Mouse (Mus musculus): ENCODE data around the gene Mthfd1l. TPM values are rescaled to one million over a fixed set of nuclear protein-coding genes. Genes with fewer than 3 reads are reported as not detected.
A peak's percentile ranks its signal among the peaks of the same experiment; 100 is the strongest.

Mthfd1l gene
- total and polyA plus RNA-seq, 2 experiments from 2014 or later = 2.8 to 3.0 TPM

DNA sequence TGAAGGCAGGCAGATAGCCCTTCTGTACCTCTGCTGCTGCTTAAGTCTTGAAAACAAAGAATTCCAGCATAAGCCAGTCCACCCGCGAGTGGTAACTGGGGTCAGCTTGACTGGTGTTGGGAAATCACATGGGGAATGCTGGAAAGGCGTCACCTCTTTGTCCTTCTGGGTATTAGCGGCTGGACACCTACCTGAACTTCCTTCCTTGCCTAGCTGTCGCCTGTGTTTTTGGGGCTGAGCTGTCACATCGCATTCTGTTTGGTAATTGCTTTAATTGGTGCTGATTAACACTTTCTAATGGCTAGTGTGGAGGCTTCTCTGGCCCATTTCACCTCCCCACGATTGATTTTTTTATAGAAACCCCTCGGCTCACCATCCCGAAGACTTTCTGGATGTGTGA lies 135.5 kb downstream of the Mthfd1l start:
- Histone ChIP-seq H3K4me1 (ENCODE audit: control insufficient read depth, insufficient read depth) (peaks cover 30% of the 10 kb centered on the region), H3K9me3 (replicated peaks; ENCODE audit: control insufficient read depth, low read length) (no peaks in the 10 kb centered on the region), H3K9ac (replicated peaks; ENCODE audit: low read depth, low read length) (no peak overlapping the region), H3K36me3 (replicated peaks; ENCODE audit: control insufficient read depth, insufficient read depth, low read length) (no peaks in the 10 kb centered on the region), H3K4me2 (ENCODE audit: low read depth, low read length) (no peak overlapping the region), H3K27ac (ENCODE audit: low read depth) (peak overlapping the region; percentile 80), H3K27me3 (ENCODE audit: control insufficient read depth, insufficient read depth, low read length) (no peaks in the 10 kb centered on the region), H3K4me3 (ENCODE audit: low read depth, low read length) (no peak overlapping the region)
- WGBS = 73% methylated on average over 9 of the region's 9 CpGs
- no peak for DNase-seq (ENCODE audit: low spot score)
- no peak for ATAC-seq (ENCODE audit: insufficient read depth, low read depth)
- no peak for TF ChIP-seq CTCF (IDR thresholded peaks at IDR 0.05; ENCODE audit: low read depth)
- no peak for TF ChIP-seq EP300 (IDR thresholded peaks at IDR 0.05; ENCODE audit: low read depth)

DNA sequence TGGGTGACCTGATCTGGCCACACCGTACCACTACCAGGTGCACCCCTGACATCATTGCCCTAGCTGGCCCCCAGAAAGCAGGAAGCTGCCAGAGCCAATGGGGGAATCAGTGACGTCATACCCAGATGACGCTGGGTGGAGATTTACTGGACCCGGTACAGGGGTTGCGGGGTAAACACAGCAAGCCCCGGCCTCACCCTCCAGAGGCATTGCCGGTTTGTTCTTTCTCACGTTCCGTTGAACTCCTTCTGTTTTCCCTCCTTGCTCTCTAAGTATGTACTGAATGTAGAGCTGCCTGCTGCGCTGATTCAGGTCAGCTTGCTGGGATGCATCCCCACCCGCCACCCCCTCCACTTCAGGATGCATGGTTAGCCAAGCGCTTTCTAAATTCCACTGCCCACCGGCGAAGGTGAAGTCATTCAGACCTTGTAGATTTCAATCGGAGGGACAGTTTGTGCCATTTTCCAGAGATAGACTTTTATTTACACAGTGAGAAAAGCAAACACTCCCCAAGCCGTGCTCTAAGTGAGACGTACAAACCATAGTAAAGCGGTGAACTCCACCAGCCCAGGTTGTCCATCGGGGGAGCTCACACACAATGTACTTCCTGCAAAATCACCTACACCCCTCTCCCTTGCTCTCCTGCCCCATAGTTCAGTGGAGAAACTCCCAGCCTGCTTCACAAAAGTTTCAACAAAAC lies 138.3 kb downstream of the Mthfd1l start:
- WGBS = 57% methylated on average over 19 of the region's 19 CpGs
- H3K27ac ChIP-seq (ENCODE audit: low read depth) = peak overlapping the region; percentile 46
- no peak for ATAC-seq (ENCODE audit: insufficient read depth, low read depth)

DNA sequence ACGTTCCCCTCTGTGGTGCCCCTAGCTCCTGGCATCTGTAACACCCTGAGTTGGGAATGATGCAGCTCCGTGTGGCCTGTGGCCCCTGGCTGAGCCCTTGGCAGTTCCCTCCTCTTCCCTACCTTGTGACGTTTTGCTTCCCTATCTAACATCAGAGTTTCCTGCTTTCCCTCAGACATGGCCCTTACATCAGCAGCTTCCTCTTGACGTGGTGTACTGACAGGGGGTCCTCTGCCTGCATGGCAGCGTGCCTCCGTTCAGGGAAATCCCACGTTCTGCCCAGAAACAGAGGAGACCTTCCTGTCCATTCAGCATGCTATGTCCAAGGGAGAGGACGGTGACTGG lies 138.8 kb downstream of the Mthfd1l start:
- Histone ChIP-seq H3K9ac (replicated peaks; ENCODE audit: low read depth, low read length) (no peak overlapping the region), H3K27ac (ENCODE audit: low read depth) (peak overlapping the region; percentile 46), H3K36me3 (replicated peaks; ENCODE audit: control insufficient read depth, insufficient read depth, low read length) (no peaks in the 10 kb centered on the region), H3K4me2 (ENCODE audit: low read depth, low read length) (no peak overlapping the region), H3K27me3 (ENCODE audit: control insufficient read depth, insufficient read depth, low read length) (no peaks in the 10 kb centered on the region), H3K4me1 (ENCODE audit: control insufficient read depth, insufficient read depth) (peaks cover 15% of the 10 kb centered on the region), H3K4me3 (ENCODE audit: low read depth, low read length) (no peak overlapping the region), H3K9me3 (replicated peaks; ENCODE audit: control insufficient read depth, low read length) (no peaks in the 10 kb centered on the region)
- ATAC-seq (ENCODE audit: insufficient read depth, low read depth) (no peak), DNase-seq (ENCODE audit: low spot score) (no peak)
- whole genome bisulfite sequencing = 66% methylated on average over 8 of the region's 8 CpGs
- no peak for TF ChIP-seq EP300 (IDR thresholded peaks at IDR 0.05; ENCODE audit: low read depth)
- TF ChIP-seq CTCF (IDR thresholded peaks at IDR 0.05; ENCODE audit: low read depth) = no peak

More for the DNA sequence above, 138.3 kb downstream of the Mthfd1l start:
- no peak overlapping the region for H3K4me3 ChIP-seq (ENCODE audit: low read depth, low read length)
- no peak for TF ChIP-seq CTCF (IDR thresholded peaks at IDR 0.05; ENCODE audit: low read depth)
- no peak for TF ChIP-seq EP300 (IDR thresholded peaks at IDR 0.05; ENCODE audit: low read depth)
- no peak overlapping the region for H3K9ac ChIP-seq (replicated peaks; ENCODE audit: low read depth, low read length)
- no peaks in the 10 kb centered on the region for H3K9me3 ChIP-seq (replicated peaks; ENCODE audit: control insufficient read depth, low read length)
- no peaks in the 10 kb centered on the region for H3K27me3 ChIP-seq (ENCODE audit: control insufficient read depth, insufficient read depth, low read length)
- no peak for DNase-seq (ENCODE audit: low spot score)
- H3K4me2 ChIP-seq (ENCODE audit: low read depth, low read length) = no peak overlapping the region
- H3K4me1 ChIP-seq (ENCODE audit: control insufficient read depth, insufficient read depth) = peaks cover 21% of the 10 kb centered on the region
- no peaks in the 10 kb centered on the region for H3K36me3 ChIP-seq (replicated peaks; ENCODE audit: control insufficient read depth, insufficient read depth, low read length)

DNA sequence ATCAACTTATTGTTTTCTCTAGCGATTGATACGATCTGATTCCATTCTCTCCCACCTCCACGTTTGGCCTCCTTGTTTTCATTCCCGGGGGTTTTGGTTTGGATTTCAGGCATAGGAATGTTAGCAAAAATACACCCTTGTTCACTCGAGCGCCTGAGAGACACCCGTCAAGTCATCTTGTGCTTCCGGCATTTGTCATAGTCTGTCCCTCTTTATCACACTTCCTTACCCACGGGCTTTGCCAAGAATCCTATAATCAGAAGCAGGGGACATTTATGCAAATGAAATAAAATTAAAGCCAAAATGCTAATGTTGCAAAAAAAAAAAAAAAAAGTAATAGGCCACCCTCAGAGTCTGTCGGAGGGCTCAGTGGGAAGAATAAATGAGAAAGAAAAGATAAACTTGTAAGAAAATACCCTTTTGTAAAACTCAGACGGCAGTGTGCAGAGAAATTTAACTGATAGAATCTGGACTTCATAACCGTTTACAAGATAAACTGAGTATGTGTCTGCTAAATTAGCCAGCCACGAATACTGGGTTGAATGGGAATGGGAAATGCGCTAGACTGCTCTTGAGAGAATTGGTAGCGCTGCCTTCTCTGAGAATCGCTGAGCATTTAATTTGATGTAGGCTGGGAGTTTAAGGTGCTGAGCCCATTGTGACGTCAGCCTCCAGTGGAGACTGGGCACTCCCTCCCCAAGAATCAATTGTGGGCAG lies 139.9 kb downstream of the Mthfd1l start:
- 44% methylated on average over 17 of the region's 17 CpGs for WGBS
- Histone ChIP-seq H3K27ac (ENCODE audit: low read depth) (peak overlapping the region; percentile 46), H3K4me3 (ENCODE audit: low read depth, low read length) (no peak overlapping the region), H3K9me3 (replicated peaks; ENCODE audit: control insufficient read depth, low read length) (no peaks in the 10 kb centered on the region), H3K9ac (replicated peaks; ENCODE audit: low read depth, low read length) (no peak overlapping the region), H3K27me3 (ENCODE audit: control insufficient read depth, insufficient read depth, low read length) (no peaks in the 10 kb centered on the region), H3K4me1 (ENCODE audit: control insufficient read depth, insufficient read depth) (peaks cover 10% of the 10 kb centered on the region; the same call in 1 of the 2 replicates), H3K36me3 (replicated peaks; ENCODE audit: control insufficient read depth, insufficient read depth, low read length) (no peaks in the 10 kb centered on the region), H3K4me2 (ENCODE audit: low read depth, low read length) (no peak overlapping the region)
- DNase-seq (ENCODE audit: low spot score) (no peak), ATAC-seq (ENCODE audit: insufficient read depth, low read depth) (no peak)
- TF ChIP-seq EP300 (IDR thresholded peaks at IDR 0.05; ENCODE audit: low read depth) = no peak
- no peak for TF ChIP-seq CTCF (IDR thresholded peaks at IDR 0.05; ENCODE audit: low read depth)

DNA sequence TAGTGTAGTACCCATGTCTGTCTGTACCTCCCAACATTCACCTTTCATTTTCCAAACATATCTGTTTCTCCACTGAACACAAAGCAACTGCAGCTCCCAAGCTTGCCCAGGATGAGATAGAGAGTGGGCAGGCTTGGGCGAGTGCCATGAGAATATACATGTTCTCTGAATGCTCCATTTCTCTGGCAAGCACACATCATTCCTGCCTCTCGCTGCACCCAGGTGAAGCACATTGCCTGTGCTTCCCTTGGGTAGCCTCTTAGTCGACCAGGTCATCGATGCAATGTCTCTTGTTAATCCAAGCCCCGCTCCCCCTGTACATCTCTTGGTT lies 140.4 kb downstream of the Mthfd1l start:
- H3K4me1 ChIP-seq (ENCODE audit: control insufficient read depth, insufficient read depth) = peaks cover 9% of the 10 kb centered on the region; the same call in 1 of the 2 replicates
- DNase-seq (ENCODE audit: low spot score) = no peak

More for the DNA sequence above, 140.4 kb downstream of the Mthfd1l start:
- 74% methylated on average over 5 of the region's 5 CpGs for WGBS
- Histone ChIP-seq H3K4me2 (ENCODE audit: low read depth, low read length) (no peak overlapping the region), H3K9ac (replicated peaks; ENCODE audit: low read depth, low read length) (no peak overlapping the region), H3K27ac (ENCODE audit: low read depth) (0 out of 2 replicates have a peak overlapping the region, but pooled peaks have one; percentile 46), H3K27me3 (ENCODE audit: control insufficient read depth, insufficient read depth, low read length) (no peaks in the 10 kb centered on the region), H3K4me3 (ENCODE audit: low read depth, low read length) (no peak overlapping the region), H3K36me3 (replicated peaks; ENCODE audit: control insufficient read depth, insufficient read depth, low read length) (no peaks in the 10 kb centered on the region), H3K9me3 (replicated peaks; ENCODE audit: control insufficient read depth, low read length) (no peaks in the 10 kb centered on the region)
- no peak for ATAC-seq (ENCODE audit: insufficient read depth, low read depth)
- TF ChIP-seq EP300 (IDR thresholded peaks at IDR 0.05; ENCODE audit: low read depth) (no peak), CTCF (IDR thresholded peaks at IDR 0.05; ENCODE audit: low read depth) (no peak)
